Mouse (Mus musculus) forebrain, embryonic 12.5 days (tissue): Measurements from ENCODE around the gene Zfp146. TPM values are rescaled to one million over a fixed set of nuclear protein-coding genes. Genes with fewer than 3 reads are reported as not detected.

ENCODE experiments used
- ATAC-seq: fragments of 200-750 bp; cut with Nextera tagmentation; 2 replicates; pipeline ENCODE4 v1.8.0; 2017; ENCODE audit warnings: moderate TSS enrichment; ENCODE audit not compliant: low FRiP score
- H3K27ac ChIP-seq: fragments of 300-500 bp; sonication (generic); 2 replicates; pipeline ENCODE4 v1.5.1; 2016; ENCODE audit warnings: mild to moderate bottlenecking
- H3K27me3 ChIP-seq: fragments of 300-500 bp; sonication (generic); 2 replicates; pipeline ENCODE4 v1.6.1; 2016; ENCODE audit warnings: mild to moderate bottlenecking
- H3K36me3 ChIP-seq: fragments of 300-500 bp; sonication (generic); replicated peaks from 2 replicates; pipeline ENCODE4 v1.6.1; 2016; ENCODE audit warnings: mild to moderate bottlenecking
- H3K4me1 ChIP-seq: fragments of 300-500 bp; sonication (generic); 2 replicates; pipeline ENCODE4 v1.6.1; 2016
- H3K4me2 ChIP-seq: fragments of 300-500 bp; sonication (generic); 2 replicates; pipeline ENCODE4 v1.6.1; 2016; ENCODE audit warnings: mild to moderate bottlenecking, moderate library complexity
- H3K4me3 ChIP-seq: fragments of 300-500 bp; sonication (generic); replicated peaks from 2 replicates; pipeline ENCODE4 v1.5.1; 2016; ENCODE audit warnings: mild to moderate bottlenecking
- H3K9ac ChIP-seq: fragments of 300-500 bp; sonication (generic); 2 replicates; pipeline ENCODE4 v1.6.1; 2016; ENCODE audit warnings: mild to moderate bottlenecking
- H3K9me3 ChIP-seq: fragments of 300-500 bp; sonication (generic); 2 replicates; pipeline ENCODE4 v1.6.1; 2016
- WGBS: fragments of 180-500 bp; shearing (Covaris S2); methylation state at CpG from one replicate; pipeline ENCODE4 v1.1.7; 2016; 5-methylcytosine and 5-hydroxymethylcytosine counted together
- polyA plus RNA-seq: library from polyadenylated mRNA; unstranded; fragments of >200 nt; fragmentation: Nextera tagmentation; extraction: Ambion mirVana; gene quantifications from 2 replicates; pipeline ENCODE4 v1.2.1, GENCODE M21; 2016

Gene Zfp146
- polyA plus RNA-seq, 1 experiment from 2014 or later = 23.6 TPM

GRCm38 (mm10) chr7:30116076-30116475 lies 53.5 kb downstream of the Zfp146 start:
- H3K36me3 ChIP-seq = no peaks in the 10 kb centered on the region
- no peaks in the 10 kb centered on the region for H3K27me3 ChIP-seq
- no peak overlapping the region for H3K27ac ChIP-seq
- H3K9ac ChIP-seq = no peak overlapping the region
- 93% methylated on average over 5 of the region's 5 CpGs for WGBS
- 0 out of 2 replicates have a peak, but pooled peaks cover 13% of the 10 kb centered on the region for H3K9me3 ChIP-seq
- H3K4me1 ChIP-seq = no peaks in the 10 kb centered on the region
- no peak for ATAC-seq
- no peak overlapping the region for H3K4me3 ChIP-seq
- H3K4me2 ChIP-seq = no peak overlapping the region

Other genes with a start within 250 kb of the Zfp146 start
- gene Zfp74, start 215.7 kb downstream of the Zfp146 start, polyA plus RNA-seq = 15.4 and 16.5 TPM in 2 replicates
- 10.3 and 12.1 TPM in 2 replicates for gene Zfp568, start 185.8 kb downstream of the Zfp146 start, polyA plus RNA-seq
- gene Zfp14, start 118.4 kb downstream of the Zfp146 start, polyA plus RNA-seq = 6.0 and 6.1 TPM in 2 replicates
- gene Zfp82, start 96.8 kb downstream of the Zfp146 start, polyA plus RNA-seq = 4.7 and 8.9 TPM in 2 replicates
- gene Gm26920, start 79.3 kb downstream of the Zfp146 start, polyA plus RNA-seq = 2.7 and 6.9 TPM in 2 replicates
- gene Zfp566, start 79.2 kb downstream of the Zfp146 start, polyA plus RNA-seq = 13.5 and 16.2 TPM in 2 replicates
- gene Zfp260, start 75.0 kb downstream of the Zfp146 start, polyA plus RNA-seq = 129 TPM in 2 replicates
- gene Zfp382, start 47.8 kb downstream of the Zfp146 start, polyA plus RNA-seq = 16.1 and 21.2 TPM in 2 replicates
- 3.0 and 3.7 TPM in 2 replicates for gene Cox7a1, start 14.4 kb upstream of the Zfp146 start, polyA plus RNA-seq
- gene Capns1, start 29.1 kb upstream of the Zfp146 start, polyA plus RNA-seq = 44.5 and 51.3 TPM in 2 replicates
- 164 TPM in 2 replicates for gene Polr2i, start 62.2 kb upstream of the Zfp146 start, polyA plus RNA-seq
- 245 and 256 TPM in 2 replicates for gene Tbcb, start 62.5 kb upstream of the Zfp146 start, polyA plus RNA-seq
- gene Ovol3, start 66.0 kb upstream of the Zfp146 start, polyA plus RNA-seq = 0.28 TPM in 1 of 2 replicates, not detected in the other
- gene Thap8, start 110.3 kb upstream of the Zfp146 start, polyA plus RNA-seq = 0.51 and 0.68 TPM in 2 replicates
- gene Wdr62, start 110.7 kb upstream of the Zfp146 start, polyA plus RNA-seq = 17.2 and 18.6 TPM in 2 replicates
- gene Clip3, start 122.0 kb upstream of the Zfp146 start, polyA plus RNA-seq = 77.2 and 87.9 TPM in 2 replicates
- 73.2 and 79.0 TPM in 2 replicates for gene Alkbh6, start 139.0 kb upstream of the Zfp146 start, polyA plus RNA-seq
- gene Syne4, start 145.1 kb upstream of the Zfp146 start, polyA plus RNA-seq = 21.8 and 23.5 TPM in 2 replicates
- 2.0 TPM in 1 of 2 replicates, not detected in the other for gene E130208F15Rik, start 152.0 kb upstream of the Zfp146 start, polyA plus RNA-seq
- gene Sdhaf1, start 154.1 kb upstream of the Zfp146 start, polyA plus RNA-seq = 22.0 and 23.8 TPM in 2 replicates
- gene Lrfn3, start 193.0 kb upstream of the Zfp146 start, polyA plus RNA-seq = 7.3 and 8.1 TPM in 2 replicates
- 11.3 and 11.7 TPM in 2 replicates for gene Tyrobp, start 244.0 kb upstream of the Zfp146 start, polyA plus RNA-seq